Mouse (Mus musculus): ENCODE data around the gene Pik3cb. TPM values are rescaled to one million over a fixed set of nuclear protein-coding genes. Genes with fewer than 3 reads are reported as not detected.
A peak's percentile ranks its signal among the peaks of the same experiment; 100 is the strongest.

Pik3cb gene
- polyA plus RNA-seq, 1 experiment, result 7.4 TPM

DNA sequence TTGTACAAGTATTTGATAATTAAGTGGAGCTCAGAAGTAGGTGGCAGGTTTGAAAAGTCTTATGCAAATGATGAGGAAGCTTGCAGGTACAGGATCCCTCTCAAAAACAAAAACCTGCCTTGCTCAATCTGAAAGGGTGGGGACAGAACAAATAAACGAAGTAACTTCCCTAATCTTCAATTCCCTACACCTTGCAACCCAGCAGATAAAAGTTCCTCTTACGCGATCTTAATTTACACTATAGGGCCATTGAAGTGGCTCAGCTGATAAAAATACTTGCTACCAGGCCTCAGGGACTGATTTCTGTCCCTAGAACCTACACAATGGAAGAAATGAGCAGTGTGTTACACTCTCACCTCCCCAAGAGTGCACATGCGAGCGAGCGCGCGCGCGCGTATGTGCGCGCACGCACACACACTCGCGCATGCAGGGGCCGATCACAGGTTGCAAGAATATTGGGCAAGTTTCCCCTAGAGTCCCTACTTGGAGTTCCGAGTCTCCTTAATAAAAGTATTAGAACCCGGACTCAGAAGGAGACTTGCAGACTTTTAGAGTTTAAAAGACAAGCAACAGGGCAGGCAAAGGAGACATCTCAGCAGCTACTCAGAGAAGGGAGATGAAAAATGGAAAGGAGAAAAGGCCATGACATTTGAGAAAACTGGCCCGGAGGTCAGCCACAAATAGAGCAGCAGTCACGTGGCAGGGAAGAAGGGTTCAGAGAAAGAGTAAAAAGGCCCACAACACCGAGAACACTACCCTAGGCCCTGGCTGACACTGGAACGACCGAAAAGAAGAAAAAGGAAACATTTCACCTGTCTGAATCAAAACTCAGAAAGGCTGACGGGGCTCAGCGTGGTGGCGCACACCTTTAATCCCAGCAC lies 6.7 kb upstream of the Pik3cb start:
- Histone ChIP-seq H3K27me3 (replicated peaks; ENCODE audit: control insufficient read depth, insufficient read depth, low read length) (no peaks in the 10 kb centered on the region), H3K36me3 (ENCODE audit: control insufficient read depth, insufficient read depth, low read length) (no peaks in the 10 kb centered on the region), H3K27ac (ENCODE audit: insufficient read depth, low read depth, low read length) (no peak overlapping the region), H3K4me1 (ENCODE audit: control insufficient read depth, insufficient read depth, low read length) (no peaks in the 10 kb centered on the region), H3K4me3 (ENCODE audit: insufficient read depth, low read depth, low read length) (no peak overlapping the region)
- TF ChIP-seq POLR2A (IDR thresholded peaks at IDR 0.05; ENCODE audit: low read depth, low read length) (no peak), CTCF (conservative IDR thresholded peaks at IDR 0.05; ENCODE audit: insufficient read depth, insufficient read length, low read depth, low read length) (no peak)
- 87% methylated on average over 27 of the region's 27 CpGs for WGBS
- DNase-seq, result no peak

GRCm38 (mm10) chr9:99145756-99146155 lies 5.3 kb upstream of the Pik3cb start:
- no peak for DNase-seq
- H3K36me3 ChIP-seq (ENCODE audit: control insufficient read depth, insufficient read depth, low read length), result no peaks in the 10 kb centered on the region
- H3K4me1 ChIP-seq (ENCODE audit: control insufficient read depth, insufficient read depth, low read length), result no peaks in the 10 kb centered on the region
- TF ChIP-seq CTCF (conservative IDR thresholded peaks at IDR 0.05; ENCODE audit: insufficient read depth, insufficient read length, low read depth, low read length) (no peak), POLR2A (IDR thresholded peaks at IDR 0.05; ENCODE audit: low read depth, low read length) (no peak)
- no peak overlapping the region for H3K4me3 ChIP-seq (ENCODE audit: insufficient read depth, low read depth, low read length)
- 65% methylated on average over 6 of the region's 6 CpGs for WGBS
- H3K27ac ChIP-seq (ENCODE audit: insufficient read depth, low read depth, low read length), result no peak overlapping the region
- no peaks in the 10 kb centered on the region for H3K27me3 ChIP-seq (replicated peaks; ENCODE audit: control insufficient read depth, insufficient read depth, low read length)

GRCm38 (mm10) chr9:99144416-99144989 lies 4.1 kb upstream of the Pik3cb start:
- WGBS, result 66% methylated on average over 7 of the region's 7 CpGs
- DNase-seq, result no peak
- TF ChIP-seq CTCF (conservative IDR thresholded peaks at IDR 0.05; ENCODE audit: insufficient read depth, insufficient read length, low read depth, low read length) (no peak), POLR2A (IDR thresholded peaks at IDR 0.05; ENCODE audit: low read depth, low read length) (no peak)
- Histone ChIP-seq H3K4me1 (ENCODE audit: control insufficient read depth, insufficient read depth, low read length) (no peaks in the 10 kb centered on the region), H3K27me3 (replicated peaks; ENCODE audit: control insufficient read depth, insufficient read depth, low read length) (no peaks in the 10 kb centered on the region), H3K27ac (ENCODE audit: insufficient read depth, low read depth, low read length) (no peak overlapping the region), H3K4me3 (ENCODE audit: insufficient read depth, low read depth, low read length) (no peak overlapping the region), H3K36me3 (ENCODE audit: control insufficient read depth, insufficient read depth, low read length) (no peaks in the 10 kb centered on the region)

GRCm38 (mm10) chr9:99141618-99142017 lies 1.2 kb upstream of the Pik3cb start:
- Histone ChIP-seq H3K36me3 (ENCODE audit: control insufficient read depth, insufficient read depth, low read length) (no peaks in the 10 kb centered on the region), H3K27me3 (replicated peaks; ENCODE audit: control insufficient read depth, insufficient read depth, low read length) (no peaks in the 10 kb centered on the region), H3K27ac (ENCODE audit: insufficient read depth, low read depth, low read length) (no peak overlapping the region), H3K4me3 (ENCODE audit: insufficient read depth, low read depth, low read length) (no peak overlapping the region), H3K4me1 (ENCODE audit: control insufficient read depth, insufficient read depth, low read length) (peaks cover 6% of the 10 kb centered on the region; the same call in 1 of the 2 replicates)
- DNase-seq, result no peak
- WGBS, result 92% methylated on average over 8 of the region's 8 CpGs
- TF ChIP-seq CTCF (conservative IDR thresholded peaks at IDR 0.05; ENCODE audit: insufficient read depth, insufficient read length, low read depth, low read length) (no peak), POLR2A (IDR thresholded peaks at IDR 0.05; ENCODE audit: low read depth, low read length) (no peak)

- 41% methylated on average over 3 of the region's 3 CpGs for WGBS
- TF ChIP-seq CTCF (conservative IDR thresholded peaks at IDR 0.05; ENCODE audit: insufficient read depth, insufficient read length, low read depth, low read length) (no peak), POLR2A (IDR thresholded peaks at IDR 0.05; ENCODE audit: low read depth, low read length) (no peak)
- Histone ChIP-seq H3K4me3 (ENCODE audit: insufficient read depth, low read depth, low read length) (no peak overlapping the region), H3K27ac (ENCODE audit: insufficient read depth, low read depth, low read length) (no peak overlapping the region), H3K36me3 (ENCODE audit: control insufficient read depth, insufficient read depth, low read length) (no peaks in the 10 kb centered on the region), H3K27me3 (replicated peaks; ENCODE audit: control insufficient read depth, insufficient read depth, low read length) (no peaks in the 10 kb centered on the region), H3K4me1 (ENCODE audit: control insufficient read depth, insufficient read depth, low read length) (peaks cover 6% of the 10 kb centered on the region; the same call in 1 of the 2 replicates)
- peak; percentile 51 for DNase-seq
Observed at GRCm38 (mm10) chr9:99141171-99141570, 750 bp upstream of the Pik3cb start.

DNA sequence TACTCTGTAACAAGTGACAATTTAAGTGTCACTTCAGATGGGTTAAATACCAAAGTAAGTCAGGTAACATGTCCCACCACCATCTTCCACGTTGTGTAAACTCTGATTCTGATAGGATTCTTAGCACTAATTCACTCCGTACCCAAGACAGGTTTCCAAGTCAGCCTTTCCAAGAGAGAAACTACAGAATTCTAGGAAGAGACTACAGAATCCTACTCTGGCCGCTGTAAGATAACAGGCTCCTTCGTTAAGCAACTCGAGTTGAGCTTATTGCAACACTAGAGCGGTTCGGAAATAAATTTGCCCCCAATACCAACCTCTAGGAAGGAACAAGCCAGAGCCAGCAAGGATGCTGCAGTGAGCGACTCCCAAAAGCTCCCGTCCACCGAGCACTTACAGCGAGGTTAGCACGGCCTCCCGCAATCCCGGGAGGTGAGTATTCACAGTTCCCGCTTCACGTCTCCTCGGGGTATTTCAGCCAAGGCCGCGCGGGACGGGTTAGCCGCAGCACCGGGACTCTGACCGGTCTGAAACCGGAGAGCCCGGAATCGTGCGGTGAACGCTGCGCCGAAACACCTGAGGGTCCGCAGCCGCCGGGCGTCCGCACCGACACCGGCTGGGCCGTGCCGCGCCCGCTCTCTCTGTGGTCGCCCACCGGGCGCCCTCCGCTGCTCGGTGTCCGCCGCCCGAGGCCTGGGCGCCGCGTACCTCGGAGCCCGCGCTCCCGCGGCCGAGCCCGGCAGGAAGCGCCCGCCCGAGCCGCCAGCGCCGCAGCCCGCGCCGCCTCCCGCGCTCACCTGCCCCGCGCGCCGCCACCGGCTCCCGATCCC lies 1.0 kb downstream of the Pik3cb start:
- DNase-seq, result peak; percentile 45

More for the DNA sequence above, 1.0 kb downstream of the Pik3cb start:
- 2% methylated on average over 77 of the region's 77 CpGs for WGBS
- H3K4me1 ChIP-seq (ENCODE audit: control insufficient read depth, insufficient read depth, low read length), result peaks cover 6% of the 10 kb centered on the region; the same call in 1 of the 2 replicates
- H3K36me3 ChIP-seq (ENCODE audit: control insufficient read depth, insufficient read depth, low read length), result no peaks in the 10 kb centered on the region
- no peaks in the 10 kb centered on the region for H3K27me3 ChIP-seq (replicated peaks; ENCODE audit: control insufficient read depth, insufficient read depth, low read length)
- TF ChIP-seq CTCF (conservative IDR thresholded peaks at IDR 0.05; ENCODE audit: insufficient read depth, insufficient read length, low read depth, low read length), result no peak
- no peak for TF ChIP-seq POLR2A (IDR thresholded peaks at IDR 0.05; ENCODE audit: low read depth, low read length)
- H3K4me3 ChIP-seq (ENCODE audit: insufficient read depth, low read depth, low read length), result peak overlapping the region; percentile 91
- peak overlapping the region; percentile 69 for H3K27ac ChIP-seq (ENCODE audit: insufficient read depth, low read depth, low read length)

All from kidney, adult 2 months (tissue).